Mouse (Mus musculus) CD8-positive naive resting alpha-beta T cell, adult 2 months (primary cell): Measurements from ENCODE around the gene Itm2c.

Experiments used
- DNase-seq, 2 experiments: peaks; one replicate each; pipeline ENCODE4 v3.0.0; 2022; ENCODE audit warnings: low read depth in 2 of 2, low spot score in 2 of 2

Itm2c gene

DNA sequence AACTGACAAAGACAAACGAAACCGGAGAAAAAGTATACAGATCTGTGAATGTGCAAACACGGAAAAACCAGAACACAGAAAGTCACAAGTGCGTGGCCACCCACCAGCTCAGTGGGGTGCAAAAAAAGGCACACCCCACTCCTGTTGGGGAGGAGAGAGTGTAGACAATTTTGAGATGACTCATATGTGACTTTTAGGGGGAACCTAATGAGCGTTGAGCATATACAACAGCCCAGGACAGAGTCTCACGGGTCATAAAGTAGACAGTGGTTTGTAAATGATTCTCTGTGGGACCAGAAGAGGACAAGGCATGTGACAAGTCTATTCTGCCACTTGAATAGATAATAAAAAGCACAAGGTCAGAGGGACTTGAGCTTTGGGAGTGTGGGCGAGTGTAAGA is 39.1 kb downstream of the Itm2c start:
- DNase-seq, result no peak

DNA sequence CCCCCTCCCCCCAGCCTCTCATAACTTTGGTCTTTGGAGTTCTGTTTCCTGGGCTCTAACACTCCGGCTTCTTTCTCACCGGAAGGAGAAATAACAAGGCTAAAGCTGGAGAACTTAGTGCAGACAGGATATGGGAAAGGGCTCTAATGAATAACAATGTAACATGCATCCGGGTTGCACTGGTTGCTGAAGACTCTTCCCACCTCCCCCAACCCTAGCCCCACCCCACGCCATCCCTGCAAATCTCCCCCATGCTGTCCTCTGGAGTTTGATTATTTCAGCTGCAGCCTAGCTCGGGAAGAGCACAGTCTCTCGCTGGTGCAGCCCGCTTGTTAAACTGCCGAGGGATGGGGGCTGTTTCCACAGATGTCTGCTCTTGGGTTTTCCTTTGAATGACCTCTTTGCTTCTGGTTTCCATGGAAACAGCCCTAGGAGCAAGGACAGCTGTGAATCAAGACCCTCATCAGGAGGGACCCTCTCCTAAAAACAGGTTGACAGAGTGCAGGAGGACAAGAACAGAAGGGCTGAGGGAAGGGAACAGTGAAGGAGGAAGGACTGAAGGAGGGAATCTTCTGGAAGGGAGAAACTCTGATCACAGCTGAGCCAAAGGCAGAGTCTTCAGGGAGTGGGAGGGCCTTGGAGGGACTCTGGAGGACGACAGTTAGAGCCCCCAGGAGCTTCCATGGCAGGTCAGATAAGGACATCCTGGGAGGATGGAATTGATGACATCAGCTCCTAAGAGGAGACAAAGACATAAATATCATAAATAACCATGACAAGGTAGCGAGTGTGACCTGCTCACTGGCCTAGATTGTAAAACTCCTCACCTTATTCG is 39.8 kb downstream of the Itm2c start:
- DNase-seq, result no peak

DNA sequence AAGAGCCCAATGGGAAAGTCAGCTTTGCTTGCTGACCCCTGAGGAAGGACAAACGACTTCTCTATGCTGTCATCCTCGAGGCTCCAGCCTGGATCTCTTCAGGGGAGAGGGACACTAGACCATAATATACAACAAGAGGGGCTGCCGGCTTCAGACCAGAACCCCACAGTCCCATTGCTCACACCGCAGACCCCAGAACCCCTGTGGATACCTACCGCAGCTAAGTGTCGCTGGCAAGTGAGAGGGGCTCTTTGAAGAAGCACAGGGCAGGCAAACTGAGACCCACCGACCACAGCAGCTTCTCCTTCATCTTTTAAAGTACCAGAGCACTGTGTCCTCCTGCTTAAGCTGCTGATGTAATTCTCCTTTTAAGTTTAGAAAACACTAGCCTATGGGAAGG is 40.5 kb downstream of the Itm2c start:
- DNase-seq, result no peak

DNA sequence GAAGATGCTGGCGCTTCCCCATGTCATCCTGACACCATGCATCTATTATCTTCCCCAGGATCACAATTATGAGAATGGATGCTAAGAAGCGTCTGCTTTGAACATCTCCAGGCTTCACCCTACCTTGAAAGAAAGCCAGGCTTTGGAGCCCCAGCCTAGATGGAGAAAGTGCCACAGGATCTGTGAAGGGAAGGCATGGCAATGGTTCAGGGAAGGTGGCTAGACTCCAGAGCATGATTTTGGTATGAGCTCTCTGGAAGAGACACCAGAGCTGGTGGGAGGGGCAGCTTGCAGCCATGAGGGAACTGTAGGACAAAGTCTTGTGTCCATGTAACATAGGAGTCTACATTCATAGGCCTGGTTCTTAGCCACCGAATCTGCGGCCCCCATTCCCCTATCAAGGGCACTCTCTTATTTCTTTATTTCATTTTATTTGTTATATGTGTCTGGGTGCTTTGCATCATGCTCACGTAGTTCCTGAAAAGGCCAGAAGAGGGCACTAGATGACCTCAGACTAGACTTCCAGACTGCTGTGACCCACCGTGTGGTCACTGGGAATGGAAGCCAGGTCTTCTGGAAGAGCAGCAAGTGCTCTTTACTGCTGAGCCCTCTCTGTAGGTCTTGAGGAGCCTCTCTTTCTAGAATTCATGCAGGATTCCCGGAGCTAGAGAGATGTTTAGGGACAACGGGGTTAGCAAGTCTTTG is 41.2 kb downstream of the Itm2c start:
- DNase-seq, result peak; percentile 61 to 75

DNA sequence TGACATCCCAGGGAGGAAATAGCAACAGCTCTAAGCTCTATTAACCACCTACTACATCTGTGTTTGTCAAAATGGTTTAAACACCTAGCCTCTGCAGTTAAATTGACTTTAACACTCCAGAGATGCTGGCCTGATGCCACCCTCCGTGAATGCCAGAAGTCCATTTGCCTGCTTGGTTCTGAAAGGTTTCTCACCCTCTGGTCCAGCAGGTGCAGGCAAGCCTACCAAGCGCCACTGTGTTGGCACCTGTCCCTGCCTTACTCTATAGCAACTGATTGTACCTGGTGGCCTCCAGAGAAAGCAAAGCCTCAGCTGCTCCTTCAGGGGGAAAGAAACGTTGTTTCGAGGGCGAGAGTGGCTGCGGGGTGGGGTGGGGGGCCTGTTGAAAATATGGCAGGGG is 42.2 kb downstream of the Itm2c start:
- no peak for DNase-seq

DNA sequence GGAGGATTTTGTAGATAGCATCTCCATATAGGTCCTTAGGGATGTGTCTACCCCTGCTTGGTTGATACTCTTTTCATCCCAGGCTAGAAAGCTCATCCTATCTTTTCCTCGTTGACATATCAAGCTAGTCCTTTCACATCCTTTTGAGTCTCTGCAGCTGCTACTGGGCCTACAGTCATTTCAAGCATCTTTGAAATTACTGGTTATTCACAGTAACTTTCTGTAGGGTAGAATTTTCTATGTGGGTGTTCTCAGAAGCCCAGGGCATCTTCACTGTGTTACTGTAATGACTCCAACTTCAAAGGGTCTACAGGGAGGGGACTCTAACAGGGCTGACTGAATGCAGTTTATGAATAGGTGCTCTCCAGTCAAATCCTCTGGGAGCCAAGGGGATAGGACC is 43.2 kb downstream of the Itm2c start:
- no peak for DNase-seq

DNA sequence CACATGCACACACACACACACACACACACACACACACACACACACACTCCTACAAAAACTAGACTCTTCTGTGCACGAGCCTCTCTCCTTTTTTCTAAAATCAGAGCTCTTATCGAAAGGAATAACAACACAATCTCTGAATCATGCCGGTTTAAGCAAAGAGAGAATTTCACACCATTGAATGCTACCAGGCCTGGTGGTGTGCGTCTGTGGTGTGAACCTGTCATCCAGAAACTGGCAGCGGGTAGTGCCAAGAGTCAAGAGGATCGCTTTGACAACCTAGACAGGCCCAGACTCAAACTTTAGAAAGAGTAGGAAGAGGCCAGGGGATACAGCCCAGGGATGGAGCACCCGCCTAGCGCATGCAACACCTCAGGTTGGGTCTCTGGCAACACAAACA is 48.2 kb downstream of the Itm2c start:
- no peak for DNase-seq

DNA sequence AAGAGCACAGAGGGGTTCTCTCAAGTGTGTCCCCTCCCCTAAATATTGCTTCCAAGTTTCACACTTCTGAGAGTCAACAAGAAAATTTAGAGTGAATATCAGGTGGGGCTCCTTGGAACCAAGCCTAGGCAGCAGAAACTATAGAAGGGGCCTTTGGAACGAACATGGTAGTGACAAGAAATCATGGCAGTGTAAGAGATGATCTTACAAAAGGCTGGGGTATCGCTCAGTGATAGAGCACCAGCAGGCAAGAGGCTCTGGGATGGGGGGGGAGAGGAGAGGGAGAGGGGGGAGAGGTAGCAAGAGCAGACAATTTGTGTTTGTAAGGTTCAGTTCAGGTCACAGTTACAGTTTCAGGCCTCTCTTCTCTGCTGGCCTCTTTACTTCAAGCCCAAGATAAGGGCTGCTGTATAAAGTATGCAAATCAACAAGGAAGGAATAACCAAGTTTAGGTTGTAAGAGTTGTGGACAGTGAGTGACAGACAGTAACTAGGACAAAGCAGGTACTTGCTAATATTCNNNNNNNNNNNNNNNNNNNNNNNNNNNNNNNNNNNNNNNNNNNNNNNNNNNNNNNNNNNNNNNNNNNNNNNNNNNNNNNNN is 55.1 kb downstream of the Itm2c start:
- no peak for DNase-seq

DNA sequence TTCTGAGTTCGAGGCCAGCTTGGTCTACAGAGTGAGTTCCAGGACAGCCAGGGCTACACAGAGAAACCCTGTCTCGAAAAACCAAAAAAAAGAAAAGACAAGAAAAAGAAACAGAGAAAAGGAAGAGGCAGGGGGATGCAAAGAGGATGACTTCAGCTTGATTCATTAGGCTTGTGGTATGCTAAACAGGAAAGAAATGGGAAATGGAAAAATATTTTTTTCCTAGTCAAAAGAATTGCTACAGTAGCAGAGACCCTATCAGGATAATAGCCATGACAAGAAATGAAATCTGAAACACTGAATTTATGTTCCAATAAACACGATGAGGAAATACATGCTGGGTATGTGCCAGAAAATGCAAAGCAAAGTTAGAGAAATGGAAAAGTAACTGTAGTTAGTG is 61.1 kb downstream of the Itm2c start:
- DNase-seq, result no peak

DNA sequence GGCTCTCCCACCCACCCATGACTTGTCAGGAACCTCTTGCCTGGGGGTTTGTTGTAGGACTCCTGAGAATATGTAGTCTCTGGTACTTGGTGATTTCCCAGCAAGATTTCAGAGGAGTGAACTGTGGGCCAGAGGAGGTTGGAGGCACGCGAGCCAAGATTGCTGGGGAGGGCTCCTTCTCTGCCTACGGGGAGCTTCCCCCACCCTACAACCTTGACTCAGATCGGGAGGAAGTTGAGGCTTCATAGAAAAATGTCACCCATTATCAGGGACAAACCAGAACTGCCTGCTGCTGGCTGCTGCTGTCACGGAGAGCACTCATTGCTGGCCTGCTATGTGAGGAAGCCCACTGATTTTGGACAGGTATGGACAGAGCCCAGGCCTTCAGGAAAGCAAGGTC is 63.2 kb downstream of the Itm2c start:
- DNase-seq, result no peak

DNA sequence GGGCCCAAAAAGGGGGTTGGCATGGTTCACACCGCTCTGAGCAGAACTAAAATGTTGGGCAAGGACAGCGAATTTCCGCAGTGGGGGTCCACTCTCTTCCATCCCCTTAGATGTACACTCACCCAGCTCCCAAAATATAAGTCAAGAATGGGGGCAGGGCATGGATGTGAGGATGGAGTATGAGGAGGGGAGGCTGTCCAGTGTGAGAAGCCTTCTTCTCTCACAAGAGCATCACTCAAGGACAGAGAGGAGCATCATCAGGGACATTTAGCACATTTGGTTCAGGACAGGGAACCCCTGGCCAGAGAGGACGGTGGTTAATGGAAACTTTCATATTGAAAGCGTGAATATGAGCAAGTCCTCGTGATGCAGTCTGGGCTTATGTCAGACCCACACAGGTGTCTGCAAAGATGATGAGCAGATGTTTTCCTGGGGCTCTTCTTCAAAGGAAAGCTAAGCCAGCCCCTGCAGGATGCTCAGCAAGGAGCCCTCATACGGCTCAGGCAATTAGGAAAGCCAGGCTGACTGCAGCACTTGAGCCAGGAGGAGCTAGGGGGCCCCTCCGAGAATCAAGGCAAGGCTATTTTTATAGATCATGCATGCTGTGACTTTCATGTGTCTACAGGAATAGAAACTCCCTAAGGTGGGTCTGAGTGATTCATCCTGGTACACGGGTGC is 64.0 kb downstream of the Itm2c start:
- no peak for DNase-seq
